Mouse (Mus musculus) adrenal gland, postnatal 10 days (tissue): ENCODE measurements at regions not wholly inside any gene's neighbourhood (a gene's known extent, or its start where the extent isn't known, plus 50 kb on each side); places are given as distances from the start of the nearest gene placed in this dataset.
A peak's percentile ranks its signal among the peaks of the same experiment; 100 is the strongest.

Experiments used
- DNase-seq: peaks from one replicate; pipeline ENCODE4 v3.0.0; 2021; ENCODE audit warnings: mixed read lengths

DNA sequence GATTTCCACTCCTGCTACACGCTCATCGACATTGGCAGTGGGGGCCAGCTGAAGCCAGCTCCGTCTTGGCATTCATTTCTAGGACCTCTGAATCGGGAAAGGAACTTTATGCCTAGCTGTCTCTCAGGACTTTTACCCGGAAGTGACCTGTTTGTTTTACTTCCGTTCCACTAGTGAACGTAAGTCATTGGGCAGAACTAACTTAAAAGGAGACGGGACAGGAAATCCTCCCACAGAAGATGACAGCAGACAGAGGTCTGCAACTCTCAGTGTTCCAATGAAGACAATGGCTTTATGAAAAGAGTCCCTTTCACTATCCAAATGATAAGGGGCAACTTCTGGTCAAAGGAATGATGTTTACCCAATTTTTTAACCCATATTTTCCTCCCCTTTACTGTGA is 155.5 kb downstream of the Sec61b start:
- no peak for DNase-seq

GRCm38 (mm10) chr4:47630427-47630826 is 156.0 kb downstream of the Sec61b start:
- DNase-seq: no peak

GRCm38 (mm10) chr4:47638876-47639494 is 164.5 kb downstream of the Sec61b start:
- peak; percentile 39 for DNase-seq

GRCm38 (mm10) chr4:47645093-47645492 is 170.6 kb downstream of the Sec61b start:
- DNase-seq: peak; percentile 6

- DNase-seq: no peak
Observed at GRCm38 (mm10) chr4:47648701-47649100, 174.2 kb downstream of the Sec61b start.

- DNase-seq: no peak
Observed at GRCm38 (mm10) chr4:47649951-47650350, 175.5 kb downstream of the Sec61b start.

DNA sequence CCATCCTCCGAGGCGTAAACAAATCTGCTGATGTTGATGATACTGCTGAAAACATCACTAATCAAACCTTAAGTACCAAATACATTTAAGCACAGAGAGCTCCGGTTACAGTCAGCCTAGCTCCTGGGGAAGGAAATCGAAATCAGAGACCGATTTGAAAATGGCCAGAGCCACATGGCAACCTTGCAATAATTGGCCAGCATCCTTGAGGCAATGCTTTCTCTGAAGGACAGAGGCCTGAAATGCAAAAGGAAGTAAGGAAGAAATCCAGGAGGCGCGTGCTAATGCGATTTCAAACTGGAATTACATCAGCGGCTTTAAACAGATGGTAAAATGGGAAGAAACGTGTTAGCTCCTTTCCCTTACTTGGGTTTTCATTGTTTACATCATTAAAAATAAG is 177.1 kb downstream of the Sec61b start:
- no peak for DNase-seq

DNA sequence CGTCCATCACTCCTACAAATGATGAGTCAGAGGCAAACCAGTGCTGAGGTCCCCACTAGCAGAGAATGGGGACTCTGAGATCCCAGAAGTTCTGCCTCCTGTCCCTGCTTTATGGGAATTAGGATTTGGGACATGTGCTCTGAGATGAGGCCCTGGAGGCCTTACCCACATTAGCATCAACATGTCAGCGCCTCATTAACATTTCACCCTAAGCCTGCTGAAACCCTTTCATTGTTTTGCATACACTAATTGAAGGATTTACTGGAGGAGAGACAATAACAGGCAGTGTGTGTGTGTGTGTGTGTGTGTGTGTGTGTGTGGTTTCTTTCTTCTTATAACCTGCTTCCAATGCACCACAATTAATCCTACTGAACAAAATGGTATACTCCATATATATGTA is 178.7 kb downstream of the Sec61b start:
- no peak for DNase-seq

- DNase-seq: no peak
Observed at GRCm38 (mm10) chr4:47669519-47669918, 195.1 kb downstream of the Sec61b start.

DNA sequence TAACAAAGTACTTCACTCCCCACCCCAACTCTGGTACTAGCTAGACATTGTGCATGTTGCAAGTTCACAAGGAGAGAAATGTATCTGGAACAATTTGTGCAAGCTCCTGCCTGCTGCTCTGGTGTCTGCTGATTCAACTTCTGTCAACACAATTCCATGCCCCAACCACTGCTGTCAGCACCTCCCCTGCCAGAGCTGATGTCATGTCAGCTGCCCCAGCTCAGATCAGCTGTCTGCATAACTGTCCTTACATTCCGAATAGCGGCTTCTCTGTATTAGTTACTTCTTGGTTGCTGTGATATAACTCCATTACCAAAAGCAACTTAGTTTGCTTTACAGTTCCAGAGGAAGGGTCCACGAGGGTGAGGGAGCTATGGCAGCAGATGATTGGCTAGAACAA is 196.0 kb downstream of the Sec61b start:
- DNase-seq: peak; percentile 15

- peak; percentile 32 for DNase-seq
Observed at GRCm38 (mm10) chr4:47671362-47671761, 196.9 kb downstream of the Sec61b start.

- no peak for DNase-seq
Observed at GRCm38 (mm10) chr4:47681141-47681540, 206.7 kb downstream of the Sec61b start.

DNA sequence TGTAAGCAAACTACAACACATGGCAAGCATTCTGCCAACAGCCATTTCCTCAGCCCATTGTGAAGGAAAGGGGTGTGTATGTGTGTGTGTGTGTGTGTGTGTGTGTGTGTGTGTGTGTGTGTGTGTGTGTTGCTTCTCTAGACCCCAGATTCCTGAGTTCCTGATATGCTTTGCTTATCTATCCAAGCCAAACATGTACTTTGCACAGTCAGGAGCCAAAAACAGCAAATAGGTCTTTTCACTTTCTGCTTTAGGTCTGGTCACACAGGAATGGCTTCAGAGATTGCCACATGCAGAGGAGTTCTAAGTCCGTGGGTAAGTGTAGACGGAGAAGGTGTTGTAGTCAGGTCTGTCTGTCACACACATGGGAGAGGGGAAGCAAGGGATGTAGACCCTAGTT is 216.7 kb downstream of the Sec61b start:
- DNase-seq: no peak

DNA sequence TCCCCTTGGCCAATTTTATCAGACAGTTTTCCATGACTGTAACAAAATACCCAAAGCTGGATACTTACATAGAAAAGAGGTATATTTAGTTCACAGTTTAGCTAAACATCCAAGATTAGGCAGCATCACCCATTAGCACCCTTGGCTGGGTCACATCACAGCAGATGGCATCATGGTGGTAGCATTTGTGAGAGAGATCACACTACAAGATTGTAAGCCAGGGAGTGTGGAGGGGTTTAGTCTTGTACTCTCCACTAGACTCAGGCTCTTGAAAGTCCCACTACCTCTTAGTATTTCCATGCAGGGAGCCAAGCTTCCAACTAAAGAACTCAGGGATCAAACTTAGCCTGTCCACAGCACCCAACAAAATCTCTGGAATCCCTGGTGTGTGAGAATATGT is 218.2 kb downstream of the Sec61b start:
- no peak for DNase-seq

GRCm38 (mm10) chr4:47693221-47693620 is 218.8 kb downstream of the Sec61b start:
- no peak for DNase-seq

DNA sequence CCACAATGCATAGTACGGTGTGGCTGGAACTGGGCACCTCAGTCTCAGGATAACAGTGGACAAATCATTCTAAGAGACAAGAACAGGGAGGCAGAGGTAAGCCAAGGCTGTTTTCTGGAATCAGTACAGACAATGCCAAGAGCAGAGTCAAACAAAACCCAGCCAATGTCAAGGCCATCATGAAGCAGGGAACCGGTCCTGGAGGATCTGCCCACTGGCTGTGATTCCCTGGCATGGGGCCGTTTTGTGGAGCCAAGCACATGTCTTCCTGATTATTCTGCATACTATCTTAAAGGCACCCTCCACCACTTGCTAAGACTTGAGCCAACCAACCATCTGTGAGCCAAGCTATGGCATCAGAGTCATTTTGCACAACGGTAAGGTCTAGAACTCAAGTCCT is 222.6 kb downstream of the Sec61b start:
- DNase-seq: peak; percentile 9

DNA sequence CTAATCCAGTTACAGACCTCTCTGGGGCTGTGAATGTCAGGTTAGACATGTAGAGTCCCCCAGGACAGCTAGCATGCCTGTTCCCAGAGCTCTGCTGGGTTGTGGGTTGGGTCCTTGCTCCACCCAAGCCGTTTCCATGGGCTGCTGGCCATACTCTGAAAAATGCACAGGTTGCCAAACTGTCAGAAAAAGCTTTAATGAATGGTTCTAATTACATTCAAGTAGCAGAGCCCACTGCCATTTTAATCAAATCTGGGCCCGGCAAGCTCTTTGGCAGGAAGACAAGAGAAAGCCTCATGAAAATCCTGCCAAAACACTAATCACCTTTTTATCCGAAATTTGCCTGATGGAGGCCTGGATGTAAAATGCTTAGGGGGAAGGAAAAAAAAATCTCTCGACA is 224.1 kb downstream of the Sec61b start:
- DNase-seq: no peak

- DNase-seq: no peak
Observed at GRCm38 (mm10) chr4:47698926-47699325, 224.5 kb downstream of the Sec61b start.

DNA sequence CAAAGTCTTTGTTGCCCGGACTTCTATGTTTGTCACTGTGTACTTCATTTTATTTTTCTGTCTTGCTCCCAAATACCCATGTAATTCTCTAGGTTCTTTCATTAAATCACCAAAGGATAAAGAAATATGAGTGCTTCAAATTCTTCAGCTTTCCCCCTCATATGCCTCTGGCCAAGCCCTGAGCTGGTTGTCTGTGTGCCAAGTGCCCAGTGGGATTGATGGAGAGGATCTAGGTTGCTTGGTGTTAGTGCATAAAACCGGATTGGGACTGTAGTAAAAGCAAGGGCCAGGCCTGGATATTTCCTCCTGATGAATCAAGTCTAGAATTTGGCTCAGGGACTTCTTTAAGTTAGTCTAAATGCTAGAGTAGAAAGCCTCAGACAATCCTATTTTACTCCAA is 229.0 kb downstream of the Sec61b start:
- DNase-seq: no peak

DNA sequence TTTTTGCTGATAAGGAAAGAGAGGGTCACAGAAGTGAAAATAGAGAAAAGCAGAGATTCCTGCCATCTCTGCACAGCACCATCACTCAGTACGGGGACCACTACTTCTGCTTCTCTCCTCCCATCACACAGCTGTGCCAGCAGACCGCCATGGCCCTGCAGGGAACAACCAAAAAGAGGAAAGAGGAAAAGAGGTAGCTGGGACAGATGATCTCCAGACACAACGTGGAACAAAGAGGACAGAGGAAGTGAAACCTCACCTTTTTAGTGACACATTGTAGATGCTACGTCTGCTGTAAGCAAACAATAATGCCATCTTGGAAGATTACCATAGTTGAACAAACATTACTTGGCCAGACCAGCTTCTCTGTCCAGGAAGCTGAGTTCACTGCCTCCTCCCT is 230.1 kb downstream of the Sec61b start:
- DNase-seq: no peak

DNA sequence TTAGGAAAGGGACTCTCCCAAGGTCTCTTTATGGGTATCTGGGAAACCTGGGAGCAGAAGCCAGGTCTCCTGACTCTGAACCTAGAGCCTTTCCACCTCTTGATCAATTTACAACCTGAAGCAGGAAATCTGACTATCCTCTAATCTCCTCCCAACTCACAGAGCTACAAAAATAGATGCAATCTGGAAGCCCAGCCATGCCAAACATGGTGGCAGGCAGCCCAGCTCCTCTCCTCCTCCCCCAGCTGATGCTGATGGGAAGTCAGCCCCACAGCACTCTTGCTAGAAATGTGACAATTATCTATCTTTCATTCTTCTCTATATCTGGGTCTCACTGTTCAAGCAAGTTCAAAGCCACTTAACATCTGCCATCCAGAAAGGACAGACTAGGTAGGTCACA is 233.5 kb downstream of the Sec61b start:
- DNase-seq: no peak

- peak; percentile 14 for DNase-seq
Observed at GRCm38 (mm10) chr4:47713387-47713786, 238.9 kb downstream of the Sec61b start.

DNA sequence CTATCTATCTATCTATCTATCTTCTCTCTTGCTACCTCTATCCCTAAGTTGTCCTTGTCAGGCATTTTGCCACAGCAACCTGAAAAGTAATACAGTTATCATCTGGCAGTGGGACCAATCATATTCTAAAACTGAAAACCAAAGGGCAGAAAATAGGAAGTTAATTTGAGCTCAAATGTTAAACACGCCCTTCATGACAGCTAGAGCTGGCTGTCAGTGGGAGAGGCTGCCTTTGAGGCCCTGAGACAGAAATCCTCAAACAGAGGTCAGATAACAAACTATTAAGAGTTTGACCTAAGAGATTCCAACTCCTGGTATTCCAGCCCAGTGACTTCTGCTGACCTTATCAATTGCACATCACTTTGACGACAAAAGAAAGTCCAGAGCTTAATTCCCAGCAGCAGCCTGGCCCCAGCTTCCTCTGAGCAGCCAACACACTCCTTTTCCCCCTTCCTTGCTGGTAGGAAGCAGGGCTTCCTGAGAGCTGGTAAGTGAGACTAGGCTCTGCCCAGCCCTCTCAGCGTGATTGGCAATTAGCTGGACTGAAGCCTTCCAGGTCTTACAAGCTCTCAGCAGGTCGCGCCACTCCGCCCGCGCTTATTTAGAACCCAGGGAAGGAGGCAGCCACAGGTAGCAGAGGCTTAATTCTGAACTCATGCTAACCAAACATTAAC is 250.0 kb downstream of the Sec61b start:
- no peak for DNase-seq

GRCm38 (mm10) chr4:47725005-47725340 is 250.5 kb downstream of the Sec61b start:
- DNase-seq: no peak
